Mouse (Mus musculus): ENCODE results near the gene Siglec1.
"Not testable (repeated sequence)": the region's sequence is repeated elsewhere in the genome, so short reads cannot be mapped to it uniquely, and the experiment has no call there.

The Siglec1 gene

GRCm38 (mm10) chr2:131052043-131052442, 34.5 kb downstream of the Siglec1 start:
- DNase-seq = no peak

GRCm38 (mm10) chr2:131046025-131046424, 40.5 kb downstream of the Siglec1 start:
- no peak for DNase-seq

GRCm38 (mm10) chr2:131044989-131045720, 41.4 kb downstream of the Siglec1 start:
- DNase-seq = no peak

- no peak for DNase-seq
Measured at GRCm38 (mm10) chr2:131044354-131044852, 42.2 kb downstream of the Siglec1 start.

GRCm38 (mm10) chr2:131042988-131043387, 43.6 kb downstream of the Siglec1 start, which contains the start of gene Gfra4:
Gfra4 (minus strand) TSS chr2:131043088.
- no peak for DNase-seq

GRCm38 (mm10) chr2:131040854-131041825, 45.4 kb downstream of the Siglec1 start:
- DNase-seq = no peak

GRCm38 (mm10) chr2:131038675-131039074, 47.9 kb downstream of the Siglec1 start:
- no peak for DNase-seq

GRCm38 (mm10) chr2:131038197-131038596, 48.4 kb downstream of the Siglec1 start:
- no peak for DNase-seq

- peak; percentile 31 for DNase-seq
Measured at GRCm38 (mm10) chr2:131037226-131037990, 49.2 kb downstream of the Siglec1 start.

- no peak for DNase-seq
Measured at GRCm38 (mm10) chr2:131036757-131037156, 49.8 kb downstream of the Siglec1 start.

GRCm38 (mm10) chr2:131036343-131036742, 50.2 kb downstream of the Siglec1 start:
- no peak for DNase-seq

GRCm38 (mm10) chr2:131031406-131031805, 55.2 kb downstream of the Siglec1 start:
- not testable (repeated sequence) for DNase-seq

GRCm38 (mm10) chr2:131030998-131031397, 55.6 kb downstream of the Siglec1 start:
- DNase-seq = no peak

GRCm38 (mm10) chr2:131030561-131030960, 56.0 kb downstream of the Siglec1 start:
- no peak for DNase-seq

GRCm38 (mm10) chr2:131029065-131029935, 57.3 kb downstream of the Siglec1 start:
- no peak for DNase-seq

GRCm38 (mm10) chr2:131026941-131027340, 59.6 kb downstream of the Siglec1 start:
- DNase-seq = no peak

GRCm38 (mm10) chr2:131025230-131025629, 61.3 kb downstream of the Siglec1 start:
- no peak for DNase-seq
